Mouse (Mus musculus) layer of hippocampus, adult 11-12 months (tissue): ENCODE results near the gene Kat7.

Experiments
- DNase-seq: peaks from one replicate; pipeline ENCODE4 v3.0.0; 2022; ENCODE audit warnings: low spot score

Kat7 gene

GRCm38 (mm10) chr11:95225448-95225847, 84.6 kb downstream of the Kat7 start:
- no peak for DNase-seq
